Mouse (Mus musculus) kidney, adult 2 months (tissue): ENCODE data around the gene Krt4.

ENCODE experiments used
- CTCF ChIP-seq: fragments of 200-500 bp; conservative IDR thresholded peaks from 2 replicates; pipeline ENCODE4 v1.5.1; 2011; ENCODE audit warnings: low read depth, mild to moderate bottlenecking, control low read depth, low read length, moderate library complexity, mixed read lengths; ENCODE audit not compliant: insufficient read depth, insufficient read length
- POLR2A ChIP-seq: fragments of 200-500 bp; IDR thresholded peaks from one replicate; pipeline ENCODE4 v1.6.1; 2011; ENCODE audit warnings: low read depth, low read length, control low read depth

- no peak for TF ChIP-seq POLR2A
- TF ChIP-seq CTCF = no peak
Observed at GRCm38 (mm10) chr15:101874383-101874782, 50.2 kb downstream of the Krt4 start.
